26 mouse cellular contexts compared by ENCODE assay signal in the genomic region with DNA sequence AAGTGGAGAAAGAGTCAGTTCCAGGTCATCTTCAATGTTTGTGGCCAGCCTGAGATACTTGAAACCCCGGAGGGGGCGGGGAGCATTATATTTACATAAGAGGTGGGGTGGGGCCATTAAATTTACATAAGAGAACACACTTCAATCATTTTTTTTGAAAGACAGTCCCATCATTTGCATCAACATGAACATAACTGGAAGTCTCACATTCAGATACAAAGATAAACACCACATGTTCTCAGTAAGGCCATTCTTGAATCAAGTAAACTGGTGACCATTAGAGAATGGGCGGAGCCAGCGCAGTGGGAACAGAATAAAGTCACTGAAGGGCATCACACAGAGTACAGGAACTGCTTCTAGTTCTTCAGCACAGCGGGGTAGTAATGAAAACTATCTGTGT.
"Had no signal": no experiment of that assay in that cellular context is flagged by ENCODE, and none has a peak within 500 bp of the region (broad histone marks: within the 10 kb centered on the region; RNA-seq: fewer than 3 reads in every experiment).

No protein-coding gene starts in this region.

- H3K4me2 ChIP-seq: heart, embryonic 13.5 days; heart, embryonic 15.5 days; hindbrain, embryonic 12.5 days; hindbrain, embryonic 14.5 days; intestine, embryonic 15.5 days; limb, embryonic 13.5 days; limb, embryonic 15.5 days; liver, embryonic 12.5 days had no signal

- ATAC-seq: hindbrain, embryonic 16.5 days; inflammation-experienced regulatory T-cells, adult 6 months; intestine, embryonic 15.5 days; intestine, postnatal 0 days; liver, embryonic 12.5 days had no signal

- H3K27ac ChIP-seq: gastrocnemius, adult 2 months; heart, adult 2 months; heart, embryonic 13.5 days; heart, embryonic 15.5 days; hindbrain, embryonic 10.5 days; hindbrain, embryonic 12.5 days; hindbrain, embryonic 14.5 days; intestine, embryonic 15.5 days; limb, embryonic 13.5 days; limb, embryonic 15.5 days; liver, embryonic 12.5 days; liver, embryonic 14.5 days had no signal

- H3K9me3 ChIP-seq: heart, embryonic 13.5 days; heart, embryonic 15.5 days; hindbrain, embryonic 10.5 days; hindbrain, embryonic 12.5 days; intestine, embryonic 15.5 days; limb, embryonic 13.5 days; limb, embryonic 15.5 days; liver, embryonic 12.5 days had no signal

- H3K4me3 ChIP-seq: gastrocnemius, adult 2 months; heart, adult 2 months; heart, embryonic 13.5 days; heart, embryonic 15.5 days; hindbrain, embryonic 10.5 days; hindbrain, embryonic 12.5 days; intestine, embryonic 15.5 days; limb, embryonic 13.5 days; limb, embryonic 15.5 days; liver, embryonic 12.5 days had no signal

- DNase-seq: gastrocnemius, adult 2 months; gastrocnemius, postnatal 10 days; gastrocnemius, postnatal 25 days; heart, adult 2 months; heart, postnatal 14 days; heart, postnatal 4 days; kidney, adult 18-20 months; kidney, adult 8-10 months; kidney, postnatal 10 days; kidney, postnatal 36 days; layer of hippocampus, adult 9-11 months; layer of hippocampus, postnatal 36 days; left cerebral cortex, postnatal 4 days had no signal

- H3K4me1 ChIP-seq: heart, embryonic 13.5 days; heart, embryonic 15.5 days; hindbrain, embryonic 10.5 days; hindbrain, embryonic 12.5 days; intestine, embryonic 15.5 days; limb, embryonic 13.5 days; limb, embryonic 15.5 days; liver, embryonic 12.5 days had no signal

- H3K27me3 ChIP-seq: heart, embryonic 13.5 days; heart, embryonic 15.5 days; hindbrain, embryonic 12.5 days; intestine, embryonic 15.5 days; limb, embryonic 13.5 days; limb, embryonic 15.5 days; liver, embryonic 12.5 days had no signal

- H3K9ac ChIP-seq: heart, embryonic 13.5 days; heart, embryonic 15.5 days; hindbrain, embryonic 12.5 days; hindbrain, embryonic 14.5 days; intestine, embryonic 15.5 days; limb, embryonic 13.5 days; limb, embryonic 15.5 days; liver, embryonic 12.5 days; liver, embryonic 14.5 days had no signal

- H3K36me3 ChIP-seq: heart, embryonic 13.5 days; heart, embryonic 15.5 days; hindbrain, embryonic 10.5 days; hindbrain, embryonic 12.5 days; intestine, embryonic 15.5 days; limb, embryonic 13.5 days; limb, embryonic 15.5 days; liver, embryonic 12.5 days had no signal
